21 mouse cellular contexts compared by ENCODE assay signal in the genomic region with DNA sequence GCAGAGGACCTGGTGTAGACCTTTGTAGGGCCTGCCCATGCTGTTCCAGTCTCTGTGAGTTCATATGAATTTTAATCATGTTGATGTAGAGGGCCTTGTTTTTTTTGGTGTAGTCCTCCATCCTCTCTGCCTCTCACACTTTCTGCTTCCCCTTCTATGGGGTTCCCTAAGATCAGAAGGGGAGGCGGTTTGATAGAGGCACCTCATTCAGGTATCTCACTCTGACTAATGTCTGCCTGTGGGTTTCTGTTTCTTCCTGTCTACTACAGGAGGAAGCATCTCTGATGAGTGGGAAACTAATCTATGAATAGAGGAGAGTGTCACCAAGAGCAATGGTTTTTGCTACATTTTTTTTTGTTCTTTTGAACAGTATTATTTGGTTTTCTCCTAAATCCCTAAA. TPM values are rescaled to one million over a fixed set of nuclear protein-coding genes. Genes with fewer than 3 reads are reported as not detected.
"Had no signal": no experiment of that assay in that cellular context is flagged by ENCODE, and none has a peak within 500 bp of the region (broad histone marks: within the 10 kb centered on the region; RNA-seq: fewer than 3 reads in every experiment).

No protein-coding gene starts in this region.

- H3K4me2 ChIP-seq: lung, embryonic 15.5 days; midbrain, embryonic 11.5 days; midbrain, embryonic 13.5 days; neural tube, embryonic 13.5 days; stomach, embryonic 15.5 days had no signal

- H3K27me3 ChIP-seq: lung, embryonic 15.5 days; midbrain, embryonic 13.5 days; neural tube, embryonic 13.5 days; stomach, embryonic 15.5 days had no signal

- H3K27ac ChIP-seq: lung, embryonic 15.5 days; macrophage; midbrain, embryonic 13.5 days; neural tube, embryonic 13.5 days; stomach, embryonic 15.5 days; stomach, postnatal 0 days had no signal

- H3K9me3 ChIP-seq: lung, embryonic 15.5 days; midbrain, embryonic 13.5 days; neural tube, embryonic 13.5 days; stomach, embryonic 15.5 days had no signal

- H3K9ac ChIP-seq: liver, postnatal 0 days; lung, embryonic 15.5 days; midbrain, embryonic 13.5 days; neural tube, embryonic 13.5 days; stomach, embryonic 15.5 days had no signal

- DNase-seq: liver, postnatal 0 days; lung, adult 2 months; lung, postnatal 14 days; lung, postnatal 36 days; right cerebral cortex, postnatal 14 days; thymus, adult 2 months; thymus, postnatal 25 days; thymus, postnatal 4 days had no signal

- H3K4me3 ChIP-seq: lung, embryonic 15.5 days; megakaryocyte, embryonic 14.5 days; midbrain, embryonic 13.5 days; myocyte; neural tube, embryonic 13.5 days; stomach, embryonic 15.5 days had no signal

- H3K4me1 ChIP-seq: lung, embryonic 15.5 days; midbrain, embryonic 13.5 days; neural tube, embryonic 13.5 days; stomach, embryonic 15.5 days had no signal

- H3K36me3 ChIP-seq: lung, embryonic 15.5 days; midbrain, embryonic 13.5 days; neural tube, embryonic 13.5 days; stomach, embryonic 15.5 days had no signal

- ATAC-seq: liver, postnatal 0 days; lung, postnatal 0 days; midbrain, embryonic 13.5 days; midbrain, embryonic 16.5 days had no signal

RNA-seq across cellular contexts. Expression of a gene that starts 32.8 kb away (rescaled TPM):
- total RNA-seq: neutrophil, adult 5-6 weeks had no signal
- polyA plus RNA-seq: liver, postnatal 0 days; macrophage; spleen, adult 2 months; thymus, adult 2 months had no signal
